Mouse (Mus musculus): Measurements from ENCODE around the gene Rtf2. TPM values are rescaled to one million over a fixed set of nuclear protein-coding genes. Genes with fewer than 3 reads are reported as not detected.

Rtf2 gene
- polyA plus RNA-seq, 1 experiment from 2014 or later = 75.3 TPM

GRCm38 (mm10) chr2:172399901-172400300, 40.5 kb upstream of the Rtf2 start:
- Histone ChIP-seq H3K4me3 (ENCODE audit: low read depth, low read length) (no peak overlapping the region), H3K27me3 (replicated peaks; ENCODE audit: control insufficient read depth, insufficient read depth, low read length) (no peaks in the 10 kb centered on the region), H3K9ac (ENCODE audit: low read depth, low read length) (no peak overlapping the region), H3K4me2 (replicated peaks; ENCODE audit: low read depth) (no peak overlapping the region), H3K36me3 (ENCODE audit: control insufficient read depth, insufficient read depth) (no peaks in the 10 kb centered on the region), H3K9me3 (ENCODE audit: control insufficient read depth) (no peaks in the 10 kb centered on the region), H3K27ac (ENCODE audit: low read depth, low read length) (no peak overlapping the region), H3K4me1 (replicated peaks; ENCODE audit: control insufficient read depth, insufficient read depth, low read length) (no peaks in the 10 kb centered on the region)
- 33% methylated on average over 9 of the region's 9 CpGs for WGBS
- TF ChIP-seq CTCF (IDR thresholded peaks at IDR 0.05; ENCODE audit: low read depth) = no peak
- ATAC-seq = peak; percentile 13; the same call in 1 of the 2 replicates

- Histone ChIP-seq H3K27ac (ENCODE audit: low read depth, low read length) (no peak overlapping the region), H3K27me3 (replicated peaks; ENCODE audit: control insufficient read depth, insufficient read depth, low read length) (no peaks in the 10 kb centered on the region), H3K9me3 (ENCODE audit: control insufficient read depth) (no peaks in the 10 kb centered on the region), H3K9ac (ENCODE audit: low read depth, low read length) (no peak overlapping the region), H3K4me3 (ENCODE audit: low read depth, low read length) (no peak overlapping the region), H3K4me2 (replicated peaks; ENCODE audit: low read depth) (no peak overlapping the region), H3K4me1 (replicated peaks; ENCODE audit: control insufficient read depth, insufficient read depth, low read length) (no peaks in the 10 kb centered on the region), H3K36me3 (ENCODE audit: control insufficient read depth, insufficient read depth) (no peaks in the 10 kb centered on the region)
- WGBS = 66% methylated on average over 13 of the region's 13 CpGs
- TF ChIP-seq CTCF (IDR thresholded peaks at IDR 0.05; ENCODE audit: low read depth) = no peak
- ATAC-seq = no peak
These were observed 39.1 kb upstream of the Rtf2 start for GRCm38 (mm10) chr2:172401116-172401825.

- H3K4me3 ChIP-seq (ENCODE audit: low read depth, low read length) = no peak overlapping the region
- no peak for ATAC-seq
These were observed 36.1 kb upstream of the Rtf2 start for GRCm38 (mm10) chr2:172404239-172404638.

GRCm38 (mm10) chr2:172405011-172405410, 35.3 kb upstream of the Rtf2 start:
- Histone ChIP-seq H3K4me2 (replicated peaks; ENCODE audit: low read depth) (no peak overlapping the region), H3K27ac (ENCODE audit: low read depth, low read length) (no peak overlapping the region), H3K9ac (ENCODE audit: low read depth, low read length) (no peak overlapping the region), H3K27me3 (replicated peaks; ENCODE audit: control insufficient read depth, insufficient read depth, low read length) (no peaks in the 10 kb centered on the region), H3K36me3 (ENCODE audit: control insufficient read depth, insufficient read depth) (no peaks in the 10 kb centered on the region), H3K4me3 (ENCODE audit: low read depth, low read length) (no peak overlapping the region), H3K4me1 (replicated peaks; ENCODE audit: control insufficient read depth, insufficient read depth, low read length) (no peaks in the 10 kb centered on the region), H3K9me3 (ENCODE audit: control insufficient read depth) (no peaks in the 10 kb centered on the region)
- WGBS = 57% methylated on average over 3 of the region's 3 CpGs
- ATAC-seq = no peak
- no peak for TF ChIP-seq CTCF (IDR thresholded peaks at IDR 0.05; ENCODE audit: low read depth)

More at GRCm38 (mm10) chr2:172404239-172404638, 36.1 kb upstream of the Rtf2 start:
- Histone ChIP-seq H3K27ac (ENCODE audit: low read depth, low read length) (no peak overlapping the region), H3K27me3 (replicated peaks; ENCODE audit: control insufficient read depth, insufficient read depth, low read length) (no peaks in the 10 kb centered on the region), H3K36me3 (ENCODE audit: control insufficient read depth, insufficient read depth) (no peaks in the 10 kb centered on the region), H3K9me3 (ENCODE audit: control insufficient read depth) (no peaks in the 10 kb centered on the region), H3K9ac (ENCODE audit: low read depth, low read length) (no peak overlapping the region), H3K4me2 (replicated peaks; ENCODE audit: low read depth) (no peak overlapping the region), H3K4me1 (replicated peaks; ENCODE audit: control insufficient read depth, insufficient read depth, low read length) (no peaks in the 10 kb centered on the region)
- TF ChIP-seq CTCF (IDR thresholded peaks at IDR 0.05; ENCODE audit: low read depth) = no peak
- WGBS = 58% methylated on average over 7 of the region's 7 CpGs

GRCm38 (mm10) chr2:172406173-172406572, 34.2 kb upstream of the Rtf2 start:
- Histone ChIP-seq H3K36me3 (ENCODE audit: control insufficient read depth, insufficient read depth) (no peaks in the 10 kb centered on the region), H3K4me1 (replicated peaks; ENCODE audit: control insufficient read depth, insufficient read depth, low read length) (no peaks in the 10 kb centered on the region), H3K4me3 (ENCODE audit: low read depth, low read length) (no peak overlapping the region), H3K4me2 (replicated peaks; ENCODE audit: low read depth) (no peak overlapping the region), H3K9me3 (ENCODE audit: control insufficient read depth) (no peaks in the 10 kb centered on the region), H3K27ac (ENCODE audit: low read depth, low read length) (no peak overlapping the region), H3K9ac (ENCODE audit: low read depth, low read length) (no peak overlapping the region), H3K27me3 (replicated peaks; ENCODE audit: control insufficient read depth, insufficient read depth, low read length) (no peaks in the 10 kb centered on the region)
- 63% methylated on average over 4 of the region's 4 CpGs for WGBS
- no peak for ATAC-seq
- no peak for TF ChIP-seq CTCF (IDR thresholded peaks at IDR 0.05; ENCODE audit: low read depth)

GRCm38 (mm10) chr2:172407499-172407898, 32.9 kb upstream of the Rtf2 start:
- no peak for TF ChIP-seq CTCF (IDR thresholded peaks at IDR 0.05; ENCODE audit: low read depth)
- no peak overlapping the region for H3K27ac ChIP-seq (ENCODE audit: low read depth, low read length)
- ATAC-seq = no peak
- WGBS = 74% methylated on average over 2 of the region's 2 CpGs
- H3K9me3 ChIP-seq (ENCODE audit: control insufficient read depth) = no peaks in the 10 kb centered on the region
- no peak overlapping the region for H3K4me2 ChIP-seq (replicated peaks; ENCODE audit: low read depth)
- no peak overlapping the region for H3K9ac ChIP-seq (ENCODE audit: low read depth, low read length)
- H3K4me3 ChIP-seq (ENCODE audit: low read depth, low read length) = no peak overlapping the region
- no peaks in the 10 kb centered on the region for H3K27me3 ChIP-seq (replicated peaks; ENCODE audit: control insufficient read depth, insufficient read depth, low read length)
- no peaks in the 10 kb centered on the region for H3K4me1 ChIP-seq (replicated peaks; ENCODE audit: control insufficient read depth, insufficient read depth, low read length)
- no peaks in the 10 kb centered on the region for H3K36me3 ChIP-seq (ENCODE audit: control insufficient read depth, insufficient read depth)
